Mouse (Mus musculus) midbrain, postnatal 0 days (tissue): ENCODE data around the gene Itga9. TPM values are rescaled to one million over a fixed set of nuclear protein-coding genes. Genes with fewer than 3 reads are reported as not detected.

ENCODE experiments used
- ATAC-seq: fragments of 200-750 bp; cut with Nextera tagmentation; 2 replicates; pipeline ENCODE4 v1.8.0; 2017; ENCODE audit warnings: moderate number of reproducible peaks, mild to moderate bottlenecking, moderate TSS enrichment, moderate library complexity; ENCODE audit not compliant: low FRiP score
- DNase-seq: peaks from one replicate; pipeline ENCODE4 v3.0.0-alpha.2; 2015; ENCODE audit warnings: low spot score
- H3K27ac ChIP-seq: fragments of 300-500 bp; sonication (generic); 2 replicates; pipeline ENCODE4 v1.5.1; 2014; ENCODE audit warnings: low read depth, mild to moderate bottlenecking, low read length, mixed read lengths
- H3K27me3 ChIP-seq: fragments of 300-500 bp; sonication (generic); 2 replicates; pipeline ENCODE4 v1.6.1; 2014; ENCODE audit warnings: low read length, control low read depth, mixed read lengths; ENCODE audit not compliant: insufficient read depth
- H3K36me3 ChIP-seq: fragments of 300-500 bp; sonication (generic); 2 replicates; pipeline ENCODE4 v1.6.1; 2014; ENCODE audit warnings: low read length, control low read depth, mixed read lengths; ENCODE audit not compliant: insufficient read depth
- H3K4me1 ChIP-seq: fragments of 300-500 bp; sonication (generic); 2 replicates; pipeline ENCODE4 v1.6.1; 2014; ENCODE audit warnings: mild to moderate bottlenecking, control low read depth, antibody characterized with exemption, low read length, mixed read lengths; ENCODE audit not compliant: insufficient read depth
- H3K4me2 ChIP-seq: fragments of 300-500 bp; sonication (generic); 2 replicates; pipeline ENCODE4 v1.6.1; 2014; ENCODE audit warnings: low read depth, mild to moderate bottlenecking, low read length, mixed read lengths; ENCODE audit not compliant: poor library complexity, severe bottlenecking
- H3K4me3 ChIP-seq: fragments of 300-500 bp; sonication (generic); 2 replicates; pipeline ENCODE4 v1.5.1; 2014; ENCODE audit warnings: low read depth, mild to moderate bottlenecking, low read length, moderate library complexity
- H3K9ac ChIP-seq: fragments of 300-500 bp; sonication (generic); replicated peaks from 2 replicates; pipeline ENCODE4 v1.6.1; 2014; ENCODE audit warnings: mild to moderate bottlenecking, low read length, moderate library complexity, mixed read lengths; ENCODE audit not compliant: poor library complexity, severe bottlenecking
- H3K9me3 ChIP-seq: fragments of 300-500 bp; sonication (generic); 2 replicates; pipeline ENCODE4 v1.6.1; 2016; ENCODE audit warnings: low read length, control low read depth
- CTCF ChIP-seq: IDR thresholded peaks from 2 replicates; pipeline ENCODE4 v1.5.1; 2016; ENCODE audit warnings: antibody characterized with exemption, mild to moderate bottlenecking
- WGBS: fragments of 180-500 bp; shearing (Covaris S2); extraction: QIAGEN DNeasy Blood & Tissue Kit; methylation state at CpG from one replicate; pipeline ENCODE4 v1.1.7; 2014; 5-methylcytosine and 5-hydroxymethylcytosine counted together
- polyA plus RNA-seq: library from polyadenylated mRNA; unstranded; fragments of >200 nt; fragmentation: Nextera tagmentation; extraction: Ambion mirVana; gene quantifications from 2 replicates; pipeline ENCODE4 v1.2.1, GENCODE M21; 2015
- total RNA-seq: library from RNA; depleted of rRNA; stranded (reverse); fragments of >200 nt; gene quantifications from 2 replicates; pipeline ENCODE4 v1.2.3, GENCODE M21; 2014

The Itga9 gene
- total and polyA plus RNA-seq, 2 experiments from 2014 or later: 1.1 to 8.2 TPM

- Histone ChIP-seq H3K4me2 (no peak overlapping the region), H3K27ac (no peak overlapping the region), H3K4me1 (no peaks in the 10 kb centered on the region), H3K36me3 (no peaks in the 10 kb centered on the region), H3K9me3 (no peaks in the 10 kb centered on the region), H3K4me3 (no peak overlapping the region), H3K9ac (no peak overlapping the region), H3K27me3 (no peaks in the 10 kb centered on the region)
- DNase-seq (peak; percentile 58), ATAC-seq (no peak)
- TF ChIP-seq CTCF: no peak
- WGBS: 29% methylated on average over 2 of the region's 2 CpGs
Measured at GRCm38 (mm10) chr9:118651939-118652338, 45.4 kb downstream of the Itga9 start.

- no peaks in the 10 kb centered on the region for H3K4me1 ChIP-seq
- 79% methylated on average over 1 of the region's 1 CpGs for WGBS
Measured at GRCm38 (mm10) chr9:118653436-118653835, 46.9 kb downstream of the Itga9 start.

GRCm38 (mm10) chr9:118654969-118655368 lies 48.5 kb downstream of the Itga9 start:
- 55% methylated on average over 6 of the region's 6 CpGs for WGBS
- ATAC-seq: no peak
- no peak overlapping the region for H3K4me3 ChIP-seq
- no peak overlapping the region for H3K27ac ChIP-seq
- no peaks in the 10 kb centered on the region for H3K4me1 ChIP-seq
- no peak overlapping the region for H3K4me2 ChIP-seq
- DNase-seq: no peak
- no peaks in the 10 kb centered on the region for H3K9me3 ChIP-seq
- no peaks in the 10 kb centered on the region for H3K36me3 ChIP-seq
- no peak overlapping the region for H3K9ac ChIP-seq
- TF ChIP-seq CTCF: no peak
- H3K27me3 ChIP-seq: no peaks in the 10 kb centered on the region

More at GRCm38 (mm10) chr9:118653436-118653835, 46.9 kb downstream of the Itga9 start:
- H3K4me3 ChIP-seq: no peak overlapping the region
- DNase-seq (no peak), ATAC-seq (no peak)
- no peak overlapping the region for H3K9ac ChIP-seq
- H3K36me3 ChIP-seq: no peaks in the 10 kb centered on the region
- H3K27me3 ChIP-seq: no peaks in the 10 kb centered on the region
- no peak overlapping the region for H3K4me2 ChIP-seq
- no peak overlapping the region for H3K27ac ChIP-seq
- no peak for TF ChIP-seq CTCF
- H3K9me3 ChIP-seq: no peaks in the 10 kb centered on the region

DNA sequence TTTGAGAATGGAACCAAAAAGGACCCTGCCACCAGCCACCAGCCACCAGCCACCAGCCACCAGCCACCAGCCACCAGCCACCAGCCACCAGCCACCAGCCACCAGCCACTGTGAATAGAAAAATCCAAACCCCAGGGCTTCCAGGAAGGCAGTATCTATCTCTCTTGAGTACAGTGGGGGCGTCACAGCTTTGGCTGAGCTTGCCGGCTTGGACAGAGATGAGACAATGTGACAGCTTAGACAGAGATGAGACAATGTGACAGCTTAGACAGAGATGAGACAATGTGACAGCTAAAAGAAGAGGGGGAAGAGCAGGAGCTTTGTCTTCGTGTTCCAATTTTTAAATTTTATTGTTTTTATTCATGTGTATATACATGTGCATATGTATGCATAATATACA lies 49.2 kb downstream of the Itga9 start:
- 87% methylated on average over 3 of the region's 3 CpGs for WGBS
- H3K9me3 ChIP-seq: no peaks in the 10 kb centered on the region

GRCm38 (mm10) chr9:118658159-118658558 lies 51.7 kb downstream of the Itga9 start:
- Histone ChIP-seq H3K9ac (no peak overlapping the region), H3K36me3 (no peaks in the 10 kb centered on the region; the same call in 1 of the 2 replicates), H3K4me2 (no peak overlapping the region), H3K9me3 (no peaks in the 10 kb centered on the region), H3K27me3 (no peaks in the 10 kb centered on the region), H3K4me3 (no peak overlapping the region), H3K4me1 (no peaks in the 10 kb centered on the region), H3K27ac (no peak overlapping the region)
- no peak for ATAC-seq
- DNase-seq: no peak
- 74% methylated on average over 7 of the region's 7 CpGs for whole genome bisulfite sequencing
- no peak for TF ChIP-seq CTCF

More for the DNA sequence above, 49.2 kb downstream of the Itga9 start:
- no peak for ATAC-seq
- H3K27ac ChIP-seq: no peak overlapping the region
- no peak overlapping the region for H3K9ac ChIP-seq
- H3K4me2 ChIP-seq: no peak overlapping the region
- H3K27me3 ChIP-seq: no peaks in the 10 kb centered on the region
- no peak for TF ChIP-seq CTCF
- H3K4me1 ChIP-seq: no peaks in the 10 kb centered on the region
- no peak for DNase-seq
- H3K36me3 ChIP-seq: no peaks in the 10 kb centered on the region
- no peak overlapping the region for H3K4me3 ChIP-seq

GRCm38 (mm10) chr9:118659809-118660208 lies 53.3 kb downstream of the Itga9 start:
- Histone ChIP-seq H3K27ac (no peak overlapping the region), H3K9ac (no peak overlapping the region), H3K4me2 (no peak overlapping the region), H3K4me3 (no peak overlapping the region), H3K9me3 (no peaks in the 10 kb centered on the region), H3K36me3 (no peaks in the 10 kb centered on the region; the same call in 1 of the 2 replicates), H3K27me3 (no peaks in the 10 kb centered on the region), H3K4me1 (no peaks in the 10 kb centered on the region)
- DNase-seq (no peak), ATAC-seq (no peak)
- no peak for TF ChIP-seq CTCF
- whole genome bisulfite sequencing: 86% methylated on average over 5 of the region's 5 CpGs
